Mouse (Mus musculus): ENCODE data around the gene Efnb2. TPM values are rescaled to one million over a fixed set of nuclear protein-coding genes. Genes with fewer than 3 reads are reported as not detected.
A peak's percentile ranks its signal among the peaks of the same experiment; 100 is the strongest.

Efnb2 gene
- polyA plus RNA-seq, 1 experiment from 2014 or later: 33.3 TPM

DNA sequence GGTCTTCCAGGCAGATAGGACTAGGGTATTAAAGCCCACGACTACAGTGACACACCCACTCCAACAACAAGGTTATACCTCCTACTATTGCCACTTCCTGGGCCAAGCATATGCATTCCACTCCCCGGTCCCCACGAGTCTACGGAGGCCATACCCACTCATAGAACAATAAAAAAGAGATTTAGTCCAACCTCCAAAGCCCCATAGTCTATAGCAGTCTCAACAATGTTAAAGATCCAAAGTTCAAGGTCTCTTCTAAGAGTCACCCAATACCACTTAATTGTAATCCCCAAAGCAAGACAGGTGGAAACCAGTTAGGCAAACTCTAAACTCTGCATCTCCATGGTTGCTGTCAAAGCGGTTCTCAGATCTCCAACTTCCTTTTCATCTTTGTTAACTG lies 13.8 kb upstream of the Efnb2 start:
- H3K4me1 ChIP-seq: no peaks in the 10 kb centered on the region

DNA sequence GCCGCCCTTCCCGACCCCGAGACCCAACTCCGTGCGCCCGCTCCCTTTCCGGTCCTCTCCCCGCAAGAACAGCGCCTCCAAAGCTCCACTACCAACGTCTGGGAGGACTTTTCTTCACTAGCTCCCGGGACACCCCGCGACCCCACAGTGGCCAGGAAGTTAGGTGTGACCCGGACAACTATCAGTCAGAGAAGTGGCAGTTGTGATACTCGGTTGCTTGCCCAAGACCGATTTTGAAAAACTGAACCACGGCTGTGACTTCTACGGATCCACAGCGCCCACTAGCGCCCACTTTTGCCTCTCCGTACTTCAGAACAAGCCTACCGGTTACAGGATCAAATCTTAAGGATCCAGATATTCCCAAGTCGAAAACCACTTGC lies 707 bp upstream of the Efnb2 start:
- Histone ChIP-seq H3K36me3 (peaks cover 15% of the 10 kb centered on the region), H3K9ac (peak overlapping the region; percentile 69), H3K4me2 (replicated peaks) (peak overlapping the region; percentile 89), H3K9me3 (no peaks in the 10 kb centered on the region), H3K4me3 (peak overlapping the region; percentile 96), H3K27me3 (no peaks in the 10 kb centered on the region), H3K4me1 (peaks cover 17% of the 10 kb centered on the region), H3K27ac (peak overlapping the region; percentile 70)
- under 1% methylated on average over 23 of the region's 23 CpGs for WGBS
- ATAC-seq (ENCODE audit: low FRiP score, low read depth): peak; percentile 12; the same call in 1 of the 2 replicates

More for the DNA sequence above, 13.8 kb upstream of the Efnb2 start:
- no peak overlapping the region for H3K4me3 ChIP-seq
- ATAC-seq (ENCODE audit: low FRiP score, low read depth): no peak
- no peak overlapping the region for H3K9ac ChIP-seq
- no peaks in the 10 kb centered on the region for H3K27me3 ChIP-seq
- no peaks in the 10 kb centered on the region for H3K9me3 ChIP-seq
- no peak overlapping the region for H3K4me2 ChIP-seq (replicated peaks)
- WGBS: 83% methylated on average over 5 of the region's 5 CpGs
- no peak overlapping the region for H3K27ac ChIP-seq
- H3K36me3 ChIP-seq: peaks cover 79% of the 10 kb centered on the region

DNA sequence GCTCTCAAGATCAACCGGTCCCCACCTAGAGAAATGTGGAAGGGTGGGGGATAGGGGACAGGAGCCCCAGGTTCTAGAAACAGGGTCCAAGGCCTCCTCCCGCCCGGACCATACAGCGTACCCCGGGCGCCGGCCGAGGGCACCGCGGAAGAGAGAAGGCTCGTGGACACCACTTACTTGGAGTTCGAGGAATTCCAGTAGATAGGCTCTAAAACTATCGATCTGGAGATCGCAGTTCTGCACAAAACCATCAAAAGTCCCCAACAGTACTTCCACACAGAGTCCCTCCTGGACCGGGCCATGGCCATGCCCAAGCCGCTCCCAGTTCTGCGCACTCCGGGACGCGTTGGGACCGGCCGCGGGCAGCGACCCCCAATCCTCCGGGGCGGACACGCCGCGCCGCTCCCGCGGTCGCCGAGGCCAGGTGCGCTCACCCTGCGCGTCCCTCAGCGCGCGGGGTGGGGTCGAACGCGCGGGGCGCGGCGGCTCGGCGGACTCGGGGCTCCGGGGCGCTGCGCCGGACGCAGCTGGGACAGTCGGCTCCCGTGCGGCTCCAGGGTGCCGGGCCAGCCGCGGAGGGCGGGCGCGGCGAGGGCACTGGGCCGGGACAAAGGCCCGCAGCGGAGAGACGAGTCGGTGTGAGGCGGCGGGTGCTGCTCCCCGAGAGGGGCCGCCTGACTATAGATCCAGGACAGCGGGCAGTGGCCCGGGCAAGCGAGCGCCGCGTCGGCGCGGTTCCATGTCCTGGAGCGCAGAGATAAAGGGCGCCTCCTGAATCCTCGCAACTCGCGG lies 539 bp downstream of the Efnb2 start:
- Histone ChIP-seq H3K4me2 (replicated peaks) (peak overlapping the region; percentile 89), H3K27me3 (no peaks in the 10 kb centered on the region), H3K36me3 (peaks cover 7% of the 10 kb centered on the region), H3K27ac (peak overlapping the region; percentile 91), H3K4me1 (peaks cover 29% of the 10 kb centered on the region), H3K9ac (peak overlapping the region; percentile 96), H3K4me3 (peak overlapping the region; percentile 96), H3K9me3 (no peaks in the 10 kb centered on the region)
- ATAC-seq (ENCODE audit: low FRiP score, low read depth): peak; percentile 51; the same call in 1 of the 2 replicates
- WGBS: under 1% methylated on average over 88 of the region's 88 CpGs

DNA sequence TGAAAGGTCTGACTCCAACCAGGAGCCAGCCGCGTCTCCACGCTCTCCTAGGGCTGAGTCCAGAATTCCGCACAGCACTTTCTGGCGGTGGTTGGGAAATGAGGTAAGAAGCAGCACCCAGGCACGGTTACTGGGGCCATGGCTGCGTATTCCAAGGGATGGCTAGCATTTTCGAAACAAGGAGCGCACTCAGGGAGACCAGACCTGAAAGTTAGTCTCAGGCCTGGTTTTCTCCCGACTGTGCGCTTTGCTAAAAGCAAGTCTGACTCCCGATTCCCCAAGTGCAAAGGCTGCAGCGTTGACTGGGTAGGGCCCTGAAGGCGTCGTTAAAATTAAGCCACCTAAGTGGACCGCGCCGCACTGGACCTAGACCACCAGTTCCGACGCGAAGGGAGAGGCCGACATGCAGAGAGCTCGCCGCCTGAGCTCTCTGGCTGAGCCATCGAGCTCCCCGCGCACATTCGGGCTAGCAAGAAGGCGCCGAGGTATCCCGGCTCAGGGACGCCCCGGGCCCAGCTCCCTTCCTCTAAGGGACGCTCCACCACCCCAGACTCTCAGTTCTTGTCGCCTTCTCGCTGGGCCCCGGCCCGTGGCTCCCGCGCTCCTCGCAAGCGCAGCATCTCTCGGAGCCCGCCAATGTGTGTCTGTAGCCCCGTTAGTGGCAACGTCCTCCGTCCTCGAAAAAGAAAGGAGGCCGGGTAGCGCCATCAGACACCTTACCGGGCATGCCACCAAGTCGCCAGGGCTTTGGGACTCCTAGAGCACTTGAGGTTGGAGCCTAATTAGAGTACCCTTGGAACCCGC lies 1.3 kb downstream of the Efnb2 start:
- peak overlapping the region; percentile 89 for H3K4me2 ChIP-seq (replicated peaks)
- no peak for ATAC-seq (ENCODE audit: low FRiP score, low read depth)
- peaks cover 7% of the 10 kb centered on the region for H3K36me3 ChIP-seq
- no peaks in the 10 kb centered on the region for H3K9me3 ChIP-seq
- no peaks in the 10 kb centered on the region for H3K27me3 ChIP-seq
- WGBS: under 1% methylated on average over 53 of the region's 53 CpGs
- H3K27ac ChIP-seq: peak overlapping the region; percentile 91
- H3K4me3 ChIP-seq: peak overlapping the region; percentile 96
- peaks cover 37% of the 10 kb centered on the region for H3K4me1 ChIP-seq
- H3K9ac ChIP-seq: peak overlapping the region; percentile 96

DNA sequence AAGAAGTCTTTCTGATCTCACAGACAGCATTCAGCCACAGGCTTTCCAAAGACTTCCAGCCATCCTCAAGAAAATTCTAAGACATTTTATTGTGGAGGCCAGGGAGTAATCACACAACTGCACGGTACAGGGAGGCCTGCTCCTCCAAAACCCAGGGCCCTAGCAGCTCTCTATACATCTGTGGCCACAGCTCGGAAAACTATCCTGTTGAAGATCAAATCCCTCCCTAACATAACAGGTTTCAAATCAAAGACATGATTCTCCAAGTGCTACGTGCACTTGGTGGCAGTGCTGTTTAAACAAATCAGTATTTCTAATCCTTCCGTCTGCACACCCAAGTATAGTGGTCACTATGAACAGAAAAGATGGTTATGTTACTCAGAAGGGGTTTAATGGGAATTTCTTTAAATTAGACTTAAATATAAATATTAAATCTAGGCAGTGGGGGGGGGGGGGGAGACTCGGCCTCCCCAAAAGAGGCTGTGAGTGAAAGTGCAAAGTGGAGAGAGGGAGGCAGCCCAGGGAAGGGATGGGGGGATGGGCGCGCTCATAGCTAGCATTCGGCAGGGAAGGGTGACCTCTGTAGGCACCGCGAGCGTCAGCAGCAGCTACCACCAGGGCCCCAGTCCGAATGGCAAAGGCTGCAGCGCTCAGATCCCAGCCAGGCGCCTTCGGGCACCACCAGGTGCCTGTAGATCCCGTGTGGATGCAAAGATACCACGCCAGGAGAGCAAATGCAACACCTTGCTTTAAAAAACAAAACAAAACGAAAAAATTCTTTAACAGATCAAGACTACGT lies 2.4 kb downstream of the Efnb2 start:
- peak overlapping the region; percentile 96 for H3K4me3 ChIP-seq
- no peaks in the 10 kb centered on the region for H3K9me3 ChIP-seq
- peak overlapping the region; percentile 96 for H3K9ac ChIP-seq
- H3K27ac ChIP-seq: peak overlapping the region; percentile 76
- peaks cover 48% of the 10 kb centered on the region for H3K4me1 ChIP-seq
- peak; percentile 37; the same call in 1 of the 2 replicates for ATAC-seq (ENCODE audit: low FRiP score, low read depth)
- H3K27me3 ChIP-seq: no peaks in the 10 kb centered on the region
- H3K36me3 ChIP-seq: no peaks in the 10 kb centered on the region; the same call in 1 of the 2 replicates
- WGBS: 4% methylated on average over 19 of the region's 19 CpGs
- H3K4me2 ChIP-seq (replicated peaks): peak overlapping the region; percentile 89

DNA sequence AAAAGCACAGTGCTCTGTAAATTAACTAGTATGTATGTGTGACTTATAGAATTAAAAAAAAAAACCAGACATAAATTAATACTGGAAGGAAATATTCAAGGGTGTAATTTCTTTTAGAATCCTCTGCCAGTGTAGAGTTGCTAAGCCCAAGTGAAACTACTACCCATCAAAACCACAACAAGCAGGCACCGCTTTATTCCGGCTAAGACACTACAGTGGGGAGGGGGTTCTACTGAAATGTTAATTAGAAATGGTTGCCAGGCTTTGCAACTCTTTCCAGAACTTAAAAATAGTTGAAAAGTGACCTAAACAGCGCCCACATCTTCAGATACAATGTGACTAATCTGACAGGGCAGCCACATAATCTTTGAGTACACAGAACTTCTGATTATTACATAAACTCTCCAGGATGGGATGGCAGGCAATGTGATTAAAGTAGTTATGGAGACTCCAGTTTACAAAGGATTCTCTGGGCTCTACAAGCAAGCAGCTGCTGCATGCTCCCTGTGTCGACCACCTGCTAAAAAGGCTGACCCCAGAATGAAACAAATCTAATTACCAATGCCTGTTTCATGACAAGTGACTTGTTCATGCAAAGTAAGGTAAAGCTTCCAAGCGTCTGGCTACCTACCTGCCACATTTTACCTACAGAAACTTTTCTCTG lies 3.2 kb downstream of the Efnb2 start:
- Histone ChIP-seq H3K4me1 (peaks cover 52% of the 10 kb centered on the region), H3K9ac (peak overlapping the region; percentile 96), H3K27ac (peak overlapping the region; percentile 76; the same call in 1 of the 2 replicates), H3K36me3 (no peaks in the 10 kb centered on the region; the same call in 1 of the 2 replicates), H3K27me3 (no peaks in the 10 kb centered on the region), H3K4me2 (replicated peaks) (peak overlapping the region; percentile 89), H3K9me3 (no peaks in the 10 kb centered on the region), H3K4me3 (peak overlapping the region; percentile 96)
- WGBS: 43% methylated on average over 5 of the region's 5 CpGs
- no peak for ATAC-seq (ENCODE audit: low FRiP score, low read depth)

DNA sequence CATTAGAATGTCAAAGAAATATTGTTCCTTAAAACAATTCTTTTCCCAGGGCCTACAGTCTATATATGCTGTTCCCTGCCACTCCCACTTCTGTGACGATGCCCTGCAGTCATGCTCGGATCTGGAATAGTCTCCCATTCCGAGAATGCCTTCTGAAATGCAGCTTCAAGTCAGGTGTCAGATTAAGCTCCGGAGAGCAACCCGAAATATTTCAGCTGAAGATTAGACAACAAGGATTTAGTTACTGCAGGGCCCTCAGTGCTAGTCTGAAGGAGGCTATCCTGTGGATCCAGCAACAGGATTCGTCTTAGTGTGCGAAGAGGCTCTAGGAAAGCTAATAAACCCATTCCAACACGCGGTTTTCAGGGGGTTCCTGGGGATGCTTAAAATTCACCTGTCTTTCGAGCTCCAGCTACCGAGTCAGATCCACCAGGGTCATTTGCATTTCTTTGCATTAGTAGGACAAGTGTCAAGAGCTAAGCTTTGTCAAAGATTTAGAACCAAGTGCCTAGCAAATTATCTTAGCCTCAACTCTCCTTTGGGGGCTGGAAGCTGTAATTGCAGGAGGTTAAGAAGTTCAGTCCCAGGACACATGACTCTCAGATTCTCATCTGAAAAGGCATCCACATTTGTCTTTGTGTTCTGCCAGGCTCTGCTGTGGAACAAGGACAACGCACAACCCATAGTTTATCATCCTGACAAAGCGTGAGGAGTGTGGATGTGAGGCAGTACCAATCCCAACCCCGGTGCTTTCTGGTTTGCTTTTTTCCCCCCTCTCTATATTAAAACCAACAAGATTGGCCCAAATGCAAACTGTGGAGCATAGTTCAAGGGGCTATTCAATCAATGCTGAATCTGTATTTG lies 4.2 kb downstream of the Efnb2 start:
- no peak overlapping the region for H3K27ac ChIP-seq
- peak overlapping the region; percentile 96 for H3K4me3 ChIP-seq
- H3K9ac ChIP-seq: peak overlapping the region; percentile 96
- H3K9me3 ChIP-seq: no peaks in the 10 kb centered on the region
- peaks cover 61% of the 10 kb centered on the region for H3K4me1 ChIP-seq
- WGBS: 24% methylated on average over 14 of the region's 14 CpGs
- H3K36me3 ChIP-seq: peaks cover 4% of the 10 kb centered on the region
- no peaks in the 10 kb centered on the region for H3K27me3 ChIP-seq
- no peak for ATAC-seq (ENCODE audit: low FRiP score, low read depth)
- peak overlapping the region; percentile 89 for H3K4me2 ChIP-seq (replicated peaks)

DNA sequence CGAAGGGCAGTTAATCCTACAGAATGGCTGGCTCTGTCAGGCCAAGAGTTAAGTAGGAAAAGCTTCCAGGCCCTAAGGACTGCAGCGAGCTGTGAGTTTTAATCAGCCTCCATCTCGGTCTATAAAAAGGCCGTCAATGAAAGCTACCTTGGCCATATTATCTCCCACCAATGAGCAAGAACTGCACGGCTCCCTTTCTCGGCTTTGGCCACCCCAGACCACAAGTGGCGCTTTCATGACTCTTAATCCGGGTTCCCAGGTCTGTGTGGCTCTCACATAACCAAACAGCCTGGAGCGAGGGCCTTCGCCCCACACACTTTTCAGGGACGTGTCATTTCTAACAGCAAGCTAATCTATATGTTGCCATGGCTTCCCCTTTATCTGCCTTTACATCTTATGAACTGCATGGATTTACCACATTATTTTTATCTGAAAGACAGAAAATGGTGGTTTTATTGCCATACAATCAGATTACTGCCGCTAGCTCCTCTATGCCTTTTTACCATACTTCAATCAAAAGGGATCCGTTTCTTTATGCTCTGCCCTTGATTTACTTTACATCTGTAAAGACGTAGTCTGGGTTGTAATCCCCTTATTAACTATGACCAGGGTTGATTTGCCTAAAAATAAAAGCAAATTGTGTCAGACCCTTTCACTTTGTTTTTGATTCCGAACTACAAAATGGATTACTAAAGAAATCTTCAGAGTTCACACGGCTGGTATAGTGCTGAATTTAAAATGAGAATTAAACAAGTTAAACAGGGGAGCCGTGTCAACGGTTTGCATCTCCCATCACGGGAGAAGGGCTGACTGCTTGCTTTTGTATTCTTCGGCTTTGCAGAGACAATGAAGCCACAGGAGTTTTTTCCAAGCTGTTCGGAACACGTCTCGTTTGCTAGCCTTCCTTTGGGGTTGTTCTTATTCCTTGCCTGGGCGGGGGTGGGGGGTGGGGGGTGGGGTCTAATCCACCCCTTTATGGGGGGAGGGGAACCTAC lies 5.4 kb downstream of the Efnb2 start:
- no peak for ATAC-seq (ENCODE audit: low FRiP score, low read depth)
- no peak overlapping the region for H3K27ac ChIP-seq
- peak overlapping the region; percentile 96 for H3K4me3 ChIP-seq
- H3K36me3 ChIP-seq: peaks cover 4% of the 10 kb centered on the region
- peaks cover 71% of the 10 kb centered on the region for H3K4me1 ChIP-seq
- H3K27me3 ChIP-seq: no peaks in the 10 kb centered on the region
- WGBS: 29% methylated on average over 24 of the region's 24 CpGs
- no peaks in the 10 kb centered on the region for H3K9me3 ChIP-seq
- H3K4me2 ChIP-seq (replicated peaks): peak overlapping the region; percentile 89
- H3K9ac ChIP-seq: peak overlapping the region; percentile 13; the same call in 1 of the 2 replicates

DNA sequence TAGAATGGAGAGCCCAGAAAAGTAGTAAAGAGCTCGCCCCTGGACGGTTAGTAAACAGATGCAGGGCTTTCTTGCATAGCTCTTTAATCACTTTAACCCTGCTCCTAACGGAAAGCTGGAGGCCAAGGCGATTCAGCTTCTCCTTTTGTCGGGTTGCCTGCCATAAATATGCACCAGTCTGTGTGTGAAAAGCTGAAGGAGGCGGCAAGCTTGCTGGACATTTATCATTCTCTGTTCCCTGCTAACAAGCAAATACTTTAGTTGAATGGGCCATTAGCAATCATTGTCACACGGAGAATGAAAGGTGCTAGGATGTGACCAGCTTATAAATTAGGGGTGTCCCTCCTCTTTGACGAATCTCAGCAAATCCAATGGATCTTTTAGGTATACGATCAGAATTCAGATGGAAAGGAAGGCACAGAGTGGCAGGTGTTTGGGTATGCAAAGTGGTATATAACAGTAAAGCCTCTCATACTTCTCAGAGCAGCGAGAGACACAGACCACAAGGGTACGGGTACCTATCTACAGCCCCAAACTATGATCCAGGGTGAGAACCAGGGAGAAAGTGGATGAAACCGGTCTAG lies 7.0 kb downstream of the Efnb2 start:
- ATAC-seq (ENCODE audit: low FRiP score, low read depth): no peak
- H3K27me3 ChIP-seq: no peaks in the 10 kb centered on the region
- H3K4me2 ChIP-seq (replicated peaks): peak overlapping the region; percentile 89
- no peaks in the 10 kb centered on the region for H3K9me3 ChIP-seq
- H3K4me1 ChIP-seq: peaks cover 88% of the 10 kb centered on the region
- WGBS: 49% methylated on average over 12 of the region's 12 CpGs
- H3K27ac ChIP-seq: no peak overlapping the region
- peaks cover 11% of the 10 kb centered on the region for H3K36me3 ChIP-seq
- H3K9ac ChIP-seq: no peak overlapping the region
- H3K4me3 ChIP-seq: no peak overlapping the region

Data from limb, embryonic 13.5 days (tissue).